Mouse (Mus musculus) fat pad, adult 2 months (tissue): ENCODE results near the gene Dst.

ENCODE experiments used
- DNase-seq: peaks from one replicate; pipeline ENCODE4 v3.0.0-alpha.2; 2011; ENCODE audit warnings: low read depth, low spot score; ENCODE audit errors: extremely low read depth

Dst gene

GRCm38 (mm10) chr1:34331767-34332166 lies 423.7 kb downstream of the Dst start:
- no peak for DNase-seq
